Mouse (Mus musculus) ES-E14 (cell line): ENCODE measurements around the gene Pard3. TPM values are rescaled to one million over a fixed set of nuclear protein-coding genes. Genes with fewer than 3 reads are reported as not detected.

Source experiments
- DNase-seq: peaks from one replicate; pipeline ENCODE4 v3.0.0-alpha.2; 2013; ENCODE audit warnings: low read depth, low spot score
- H3K27ac ChIP-seq: 2 replicates; pipeline ENCODE4 v1.5.1; 2012; ENCODE audit warnings: low read depth, mild to moderate bottlenecking, low read length, moderate library complexity, mixed read lengths; ENCODE audit not compliant: poor library complexity, insufficient read depth, severe bottlenecking
- H3K36me3 ChIP-seq: 2 replicates; pipeline ENCODE4 v1.6.1; 2012; ENCODE audit warnings: mild to moderate bottlenecking, low read length, moderate library complexity, mixed read lengths; ENCODE audit not compliant: control insufficient read depth, poor library complexity, insufficient read depth, severe bottlenecking
- H3K4me1 ChIP-seq, 2 experiments: fragments of 150-350 bp in 1 of 2; sonication (generic) in 1 of 2; 2 replicates each; pipeline ENCODE4 v1.6.1; 2012; ENCODE audit warnings: low read length in 2 of 2, mild to moderate bottlenecking in 1 of 2, mixed read lengths in 1 of 2; ENCODE audit not compliant: control insufficient read depth in 2 of 2, insufficient read depth in 2 of 2, poor library complexity in 1 of 2
- H3K4me3 ChIP-seq, 2 experiments: fragments of 150-350 bp in 1 of 2; sonication (generic) in 1 of 2; 2 replicates each; pipeline ENCODE4 v1.5.1; 2012; ENCODE audit warnings: low read length in 2 of 2, low read depth in 1 of 2, mild to moderate bottlenecking in 1 of 2, mixed read lengths in 1 of 2; ENCODE audit not compliant: insufficient read depth in 1 of 2, poor library complexity in 1 of 2, severe bottlenecking in 1 of 2
- H3K9ac ChIP-seq: 2 replicates; pipeline ENCODE4 v1.6.1; 2012; ENCODE audit warnings: low read depth, mild to moderate bottlenecking, low read length, mixed read lengths; ENCODE audit not compliant: poor library complexity, insufficient read depth, severe bottlenecking
- H3K9me3 ChIP-seq: fragments of 150-350 bp; sonication (generic); 2 replicates; pipeline ENCODE4 v1.6.1; 2012; ENCODE audit warnings: low read depth, mild to moderate bottlenecking, low read length; ENCODE audit not compliant: control insufficient read depth, insufficient read depth
- CHD2 ChIP-seq: IDR thresholded peaks from 2 replicates; pipeline ENCODE4 v1.6.1; 2014; ENCODE audit warnings: mild to moderate bottlenecking, low read depth, low read length, inconsistent platforms
- HCFC1 ChIP-seq: IDR thresholded peaks from 2 replicates; pipeline ENCODE4 v1.6.1; 2012; ENCODE audit warnings: low read length, inconsistent platforms, borderline replicate concordance; ENCODE audit not compliant: insufficient read depth
- MAFK ChIP-seq: IDR thresholded peaks from 2 replicates; pipeline ENCODE4 v1.6.1; 2014; ENCODE audit warnings: mild to moderate bottlenecking, low read depth, low read length, inconsistent platforms; ENCODE audit not compliant: insufficient read depth
- ZC3H11A ChIP-seq: IDR thresholded peaks from 2 replicates; pipeline ENCODE4 v1.6.1; 2012; ENCODE audit warnings: low read depth, mild to moderate bottlenecking, inconsistent platforms, low read length, borderline replicate concordance
- ZNF384 ChIP-seq: IDR thresholded peaks from 2 replicates; pipeline ENCODE4 v1.6.1; 2012; ENCODE audit warnings: low read depth, low read length, inconsistent platforms
- in situ Hi-C, 2 experiments: fragments of 600-800 bp; cut with MboI; formaldehyde crosslinking; loops; one replicate each; pipeline ENCODE4 v1.15.1; 2025; ENCODE audit warnings: low sequenced_read_pairs in 2 of 2, inconsistent platforms in 1 of 2; ENCODE audit not compliant: unreplicated experiment in 2 of 2
- total RNA-seq: library from RNA; depleted of rRNA; stranded (reverse); fragments of 300-350 nt; gene quantifications from 2 replicates; pipeline ENCODE4 v1.2.3, GENCODE M21; 2012

Pard3 gene
- total RNA-seq, 1 experiment, result 30.2 TPM

DNA sequence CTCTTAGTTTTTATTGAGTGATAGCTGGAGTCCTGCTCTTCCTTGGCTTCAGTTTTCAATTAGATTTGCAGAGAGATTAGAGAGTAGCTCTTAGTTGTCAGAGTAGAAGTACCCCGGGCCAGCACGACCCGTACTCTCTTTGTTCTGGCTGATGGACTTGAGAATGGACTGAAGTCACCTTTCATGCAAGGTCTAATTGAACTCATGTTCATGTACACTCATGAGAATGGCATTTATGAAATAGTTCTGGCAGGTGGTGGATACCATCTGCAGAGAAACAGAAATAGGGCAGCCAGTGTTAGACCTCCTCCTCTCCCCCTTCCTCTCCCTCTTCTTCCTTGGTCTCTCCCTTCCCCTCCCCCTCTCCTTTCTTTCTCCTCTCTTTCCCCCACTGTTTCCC, 158.7 kb downstream of the Pard3 start:
- H3K9me3 ChIP-seq, result no peaks in the 10 kb centered on the region
- no peaks in the 10 kb centered on the region for H3K4me1 ChIP-seq
- no peak for DNase-seq
- no peaks in the 10 kb centered on the region for H3K36me3 ChIP-seq
- no peak for TF ChIP-seq ZNF384
- no peak for TF ChIP-seq MAFK
- no peak for TF ChIP-seq CHD2
- no peak for TF ChIP-seq HCFC1
- no peak for TF ChIP-seq ZC3H11A
- in situ Hi-C loops, result no loop called here
- H3K27ac ChIP-seq, result no peak overlapping the region
- no peak overlapping the region for H3K4me3 ChIP-seq
- H3K9ac ChIP-seq, result no peak overlapping the region

DNA sequence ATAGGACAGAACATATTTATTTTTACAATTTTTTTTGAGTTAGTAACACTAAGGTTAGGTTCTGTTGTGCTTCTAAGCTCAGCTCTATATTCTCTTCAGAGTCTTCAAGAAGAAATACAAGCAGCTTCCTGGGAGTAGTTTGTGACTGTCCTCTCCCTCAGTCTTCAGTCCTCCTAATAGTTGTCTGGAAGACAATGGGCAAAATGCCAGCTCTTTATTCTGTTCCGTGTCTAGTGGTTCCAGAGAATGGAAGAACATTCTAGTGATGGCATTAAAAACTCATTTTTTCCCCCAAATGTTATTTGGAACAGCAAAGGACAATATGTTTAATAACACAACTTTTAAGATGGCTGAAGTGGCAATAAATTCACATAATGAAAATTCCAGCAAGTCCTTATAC, 163.3 kb downstream of the Pard3 start:
- TF ChIP-seq ZC3H11A (no peak), CHD2 (no peak), MAFK (no peak), HCFC1 (no peak), ZNF384 (no peak)
- H3K4me1 ChIP-seq, result no peaks in the 10 kb centered on the region
- H3K4me3 ChIP-seq, result no peak overlapping the region
- in situ Hi-C loops, result no loop called here
- H3K27ac ChIP-seq, result no peak overlapping the region
- no peak overlapping the region for H3K9ac ChIP-seq
- H3K9me3 ChIP-seq, result no peaks in the 10 kb centered on the region
- DNase-seq, result no peak
- H3K36me3 ChIP-seq, result no peaks in the 10 kb centered on the region

DNA sequence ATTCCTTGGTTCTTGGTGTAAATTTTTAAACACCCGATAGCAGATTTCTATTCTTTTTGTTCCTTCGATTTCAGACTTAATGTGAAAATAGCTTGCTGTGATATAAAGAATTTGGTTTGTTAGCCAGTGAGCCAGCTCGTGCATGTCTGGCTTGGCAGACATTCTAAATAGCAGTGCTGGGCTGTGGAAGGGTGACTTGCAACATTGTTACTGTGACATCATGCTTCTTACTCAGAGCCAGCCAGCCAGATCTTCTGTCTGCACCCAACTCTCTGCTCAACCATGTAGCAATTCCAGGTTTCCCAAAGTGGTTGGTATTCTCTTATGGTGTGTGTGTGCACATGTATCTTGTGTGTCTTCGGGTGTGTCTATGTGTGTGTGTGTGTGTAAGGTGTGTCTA, 163.7 kb downstream of the Pard3 start:
- no peak for TF ChIP-seq MAFK
- no peak for TF ChIP-seq ZNF384
- TF ChIP-seq HCFC1, result no peak
- no peak for TF ChIP-seq ZC3H11A
- no peak for TF ChIP-seq CHD2
- H3K4me1 ChIP-seq, result no peaks in the 10 kb centered on the region
- no peak overlapping the region for H3K27ac ChIP-seq
- H3K36me3 ChIP-seq, result no peaks in the 10 kb centered on the region
- H3K4me3 ChIP-seq, result no peak overlapping the region
- in situ Hi-C loops, result no loop called here
- no peak for DNase-seq
- H3K9ac ChIP-seq, result no peak overlapping the region
- H3K9me3 ChIP-seq, result no peaks in the 10 kb centered on the region

DNA sequence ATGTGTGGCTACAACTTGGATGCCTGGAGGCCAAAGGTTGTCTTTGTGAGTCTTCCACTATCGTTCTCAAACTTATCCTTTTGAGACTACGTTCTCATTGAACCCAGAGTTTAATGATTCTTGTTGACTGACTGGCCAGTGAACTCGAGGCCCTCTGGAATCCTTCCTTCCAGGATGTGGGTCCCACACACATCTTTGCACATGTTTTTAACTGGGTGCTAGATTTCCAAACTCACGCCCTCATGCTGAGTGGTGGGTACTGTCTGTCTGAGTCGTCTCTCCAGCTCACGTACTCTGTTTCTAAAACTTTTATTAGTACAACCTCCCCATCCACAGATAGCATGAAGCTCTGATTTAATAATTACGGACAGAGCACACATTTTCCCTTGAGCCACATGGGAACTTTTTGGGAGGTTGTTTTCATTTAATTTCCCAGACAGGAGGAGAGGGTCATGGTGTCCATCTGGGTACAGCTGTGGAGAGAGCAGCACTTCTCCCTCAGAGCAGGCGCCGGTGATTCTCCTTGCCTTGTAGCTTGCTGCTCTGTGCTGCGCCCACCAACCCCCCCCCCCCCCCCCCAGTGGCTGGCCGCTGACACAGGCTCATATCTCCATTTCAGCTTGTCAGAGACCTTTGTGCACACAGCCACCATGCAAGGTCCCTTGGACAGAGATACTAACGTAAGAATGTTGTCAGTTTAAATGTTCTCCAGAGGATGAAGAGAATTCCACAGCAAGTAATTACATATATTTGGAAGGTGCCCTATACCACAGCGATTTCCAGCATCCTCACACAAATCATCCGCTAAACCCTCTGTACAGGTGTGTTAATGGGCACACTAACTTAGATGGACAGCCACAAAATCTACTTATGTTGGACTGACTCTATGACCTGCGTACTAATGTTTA, 165.9 kb downstream of the Pard3 start:
- no peaks in the 10 kb centered on the region for H3K9me3 ChIP-seq
- no peaks in the 10 kb centered on the region for H3K4me1 ChIP-seq
- H3K9ac ChIP-seq, result no peak overlapping the region
- no peak overlapping the region for H3K4me3 ChIP-seq
- TF ChIP-seq MAFK, result no peak
- no peak for TF ChIP-seq HCFC1
- TF ChIP-seq ZNF384, result no peak
- no peak for TF ChIP-seq ZC3H11A
- TF ChIP-seq CHD2, result no peak
- DNase-seq, result no peak
- in situ Hi-C loops, result no loop called here
- no peak overlapping the region for H3K27ac ChIP-seq
- H3K36me3 ChIP-seq, result no peaks in the 10 kb centered on the region
